Mouse (Mus musculus): ENCODE results near the gene Tcf7. TPM values are rescaled to one million over a fixed set of nuclear protein-coding genes. Genes with fewer than 3 reads are reported as not detected.

Tcf7 gene
- polyA plus RNA-seq, 1 experiment from 2014 or later: 0.59 TPM

- no peak overlapping the region for H3K4me3 ChIP-seq (ENCODE audit: inconsistent target)
- H3K27ac ChIP-seq: no peak overlapping the region
- WGBS (ENCODE audit: missing documents): 85% methylated on average over 6 of the region's 9 CpGs
- H3K36me3 ChIP-seq (ENCODE audit: inconsistent target): no peaks in the 10 kb centered on the region
- H3K79me2 ChIP-seq (ENCODE audit: inconsistent target): no peaks in the 10 kb centered on the region
Observed at GRCm38 (mm10) chr11:52298955-52299354, 16.1 kb upstream of the Tcf7 start.

- 15% methylated on average over 8 of the region's 9 CpGs for WGBS (ENCODE audit: missing documents)
- H3K36me3 ChIP-seq (ENCODE audit: inconsistent target): no peaks in the 10 kb centered on the region
- no peak overlapping the region for H3K27ac ChIP-seq
- H3K79me2 ChIP-seq (ENCODE audit: inconsistent target): no peaks in the 10 kb centered on the region
- H3K4me3 ChIP-seq (ENCODE audit: inconsistent target): no peak overlapping the region
Observed at GRCm38 (mm10) chr11:52297352-52297751, 14.5 kb upstream of the Tcf7 start.

GRCm38 (mm10) chr11:52294103-52294502, 11.3 kb upstream of the Tcf7 start:
- no peaks in the 10 kb centered on the region for H3K79me2 ChIP-seq (ENCODE audit: inconsistent target)
- no peak overlapping the region for H3K27ac ChIP-seq
- no peak overlapping the region for H3K4me3 ChIP-seq (ENCODE audit: inconsistent target)
- 81% methylated on average over 9 of the region's 9 CpGs for WGBS (ENCODE audit: missing documents)
- no peaks in the 10 kb centered on the region for H3K36me3 ChIP-seq (ENCODE audit: inconsistent target)

GRCm38 (mm10) chr11:52292894-52293293, 10.1 kb upstream of the Tcf7 start:
- H3K36me3 ChIP-seq (ENCODE audit: inconsistent target): no peaks in the 10 kb centered on the region
- no peaks in the 10 kb centered on the region for H3K79me2 ChIP-seq (ENCODE audit: inconsistent target)
- 87% methylated on average over 6 of the region's 6 CpGs for WGBS (ENCODE audit: missing documents)
- no peak overlapping the region for H3K4me3 ChIP-seq (ENCODE audit: inconsistent target)
- H3K27ac ChIP-seq: no peak overlapping the region

GRCm38 (mm10) chr11:52292346-52292745, 9.5 kb upstream of the Tcf7 start:
- no peaks in the 10 kb centered on the region for H3K79me2 ChIP-seq (ENCODE audit: inconsistent target)
- no peaks in the 10 kb centered on the region for H3K36me3 ChIP-seq (ENCODE audit: inconsistent target)
- no peak overlapping the region for H3K27ac ChIP-seq
- 84% methylated on average over 7 of the region's 7 CpGs for WGBS (ENCODE audit: missing documents)
- H3K4me3 ChIP-seq (ENCODE audit: inconsistent target): no peak overlapping the region

- Histone ChIP-seq H3K27ac (no peak overlapping the region), H3K4me3 (ENCODE audit: inconsistent target) (no peak overlapping the region), H3K36me3 (ENCODE audit: inconsistent target) (no peaks in the 10 kb centered on the region), H3K79me2 (ENCODE audit: inconsistent target) (no peaks in the 10 kb centered on the region)
- 80% methylated on average over 4 of the region's 4 CpGs for WGBS (ENCODE audit: missing documents)
Observed at GRCm38 (mm10) chr11:52286958-52287305, 4.1 kb upstream of the Tcf7 start.

- Histone ChIP-seq H3K4me3 (ENCODE audit: inconsistent target) (no peak overlapping the region), H3K27ac (no peak overlapping the region), H3K36me3 (ENCODE audit: inconsistent target) (no peaks in the 10 kb centered on the region), H3K79me2 (ENCODE audit: inconsistent target) (no peaks in the 10 kb centered on the region)
- WGBS (ENCODE audit: missing documents): 89% methylated on average over 16 of the region's 16 CpGs
Observed at GRCm38 (mm10) chr11:52286301-52286957, 3.6 kb upstream of the Tcf7 start.

GRCm38 (mm10) chr11:52283596-52284571, 1.1 kb upstream of the Tcf7 start:
- H3K36me3 ChIP-seq (ENCODE audit: inconsistent target): no peaks in the 10 kb centered on the region
- H3K79me2 ChIP-seq (ENCODE audit: inconsistent target): no peaks in the 10 kb centered on the region
- 25% methylated on average over 43 of the region's 44 CpGs for WGBS (ENCODE audit: missing documents)
- no peak overlapping the region for H3K4me3 ChIP-seq (ENCODE audit: inconsistent target)
- no peak overlapping the region for H3K27ac ChIP-seq

GRCm38 (mm10) chr11:52282420-52282773, 417 bp downstream of the Tcf7 start:
- Histone ChIP-seq H3K27ac (no peak overlapping the region), H3K79me2 (ENCODE audit: inconsistent target) (no peaks in the 10 kb centered on the region), H3K36me3 (ENCODE audit: inconsistent target) (no peaks in the 10 kb centered on the region), H3K4me3 (ENCODE audit: inconsistent target) (no peak overlapping the region)
- WGBS (ENCODE audit: missing documents): 11% methylated on average over 17 of the region's 19 CpGs

GRCm38 (mm10) chr11:52281568-52282328, 1.1 kb downstream of the Tcf7 start:
- Histone ChIP-seq H3K4me3 (ENCODE audit: inconsistent target) (no peak overlapping the region), H3K79me2 (ENCODE audit: inconsistent target) (no peaks in the 10 kb centered on the region), H3K27ac (no peak overlapping the region), H3K36me3 (ENCODE audit: inconsistent target) (no peaks in the 10 kb centered on the region)
- 64% methylated on average over 14 of the region's 19 CpGs for WGBS (ENCODE audit: missing documents)

- Histone ChIP-seq H3K4me3 (ENCODE audit: inconsistent target) (no peak overlapping the region), H3K79me2 (ENCODE audit: inconsistent target) (no peaks in the 10 kb centered on the region), H3K36me3 (ENCODE audit: inconsistent target) (no peaks in the 10 kb centered on the region), H3K27ac (no peak overlapping the region)
- 91% methylated on average over 11 of the region's 11 CpGs for WGBS (ENCODE audit: missing documents)
Observed at GRCm38 (mm10) chr11:52280566-52281455, 2.0 kb downstream of the Tcf7 start.

- Histone ChIP-seq H3K79me2 (ENCODE audit: inconsistent target) (no peaks in the 10 kb centered on the region), H3K36me3 (ENCODE audit: inconsistent target) (no peaks in the 10 kb centered on the region), H3K27ac (no peak overlapping the region), H3K4me3 (ENCODE audit: inconsistent target) (no peak overlapping the region)
- 95% methylated on average over 8 of the region's 8 CpGs for WGBS (ENCODE audit: missing documents)
Observed at GRCm38 (mm10) chr11:52279611-52280145, 3.1 kb downstream of the Tcf7 start.

GRCm38 (mm10) chr11:52278991-52279390, 3.8 kb downstream of the Tcf7 start:
- Histone ChIP-seq H3K79me2 (ENCODE audit: inconsistent target) (no peaks in the 10 kb centered on the region), H3K4me3 (ENCODE audit: inconsistent target) (no peak overlapping the region), H3K36me3 (ENCODE audit: inconsistent target) (no peaks in the 10 kb centered on the region), H3K27ac (no peak overlapping the region)
- WGBS (ENCODE audit: missing documents): 92% methylated on average over 6 of the region's 6 CpGs

- no peak overlapping the region for H3K27ac ChIP-seq
- H3K79me2 ChIP-seq (ENCODE audit: inconsistent target): no peaks in the 10 kb centered on the region
- no peaks in the 10 kb centered on the region for H3K36me3 ChIP-seq (ENCODE audit: inconsistent target)
- no peak overlapping the region for H3K4me3 ChIP-seq (ENCODE audit: inconsistent target)
- WGBS (ENCODE audit: missing documents): 96% methylated on average over 3 of the region's 3 CpGs
Observed at GRCm38 (mm10) chr11:52278164-52278563, 4.7 kb downstream of the Tcf7 start.

All from macrophage (primary cell).